Mouse (Mus musculus): ENCODE results near the gene Plet1. TPM values are rescaled to one million over a fixed set of nuclear protein-coding genes. Genes with fewer than 3 reads are reported as not detected.
A peak's percentile ranks its signal among the peaks of the same experiment; 100 is the strongest.

Plet1 gene
- 9.5 and 10.4 TPM in 2 replicates for polyA plus RNA-seq (2015; fragmentation: Nextera tagmentation; extraction: Ambion mirVana)

DNA sequence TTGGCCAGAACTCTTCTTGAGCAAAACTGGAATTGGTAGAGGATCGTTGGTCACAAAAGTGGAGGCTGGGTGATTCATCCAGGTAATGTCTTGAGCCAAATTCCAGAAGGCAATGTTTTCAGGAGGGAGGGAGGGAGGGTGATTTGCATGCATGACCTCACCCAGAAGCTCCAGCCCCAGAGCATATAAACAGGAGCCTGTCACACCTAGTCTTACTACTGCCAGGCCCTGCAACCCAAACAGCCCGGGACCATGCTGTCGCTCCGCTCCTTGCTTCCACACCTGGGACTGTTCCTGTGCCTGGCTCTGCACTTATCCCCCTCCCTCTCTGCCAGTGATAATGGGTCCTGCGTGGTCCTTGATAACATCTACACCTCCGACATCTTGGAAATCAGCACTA, at the start of gene Plet1:
Plet1 (plus strand) TSS at position 215 of the 400 bp plus-strand sequence.
- H3K4me1 ChIP-seq: peaks cover 3% of the 10 kb centered on the region; the same call in 1 of the 2 replicates
- WGBS: 75% methylated on average over 6 of the region's 6 CpGs
- H3K4me2 ChIP-seq: no peak within 1 kb of the TSS
- ATAC-seq (ENCODE audit: insufficient number of reproducible peaks, low FRiP score, low TSS enrichment, low read depth): no peak
- H3K4me3 ChIP-seq: no peak within 1 kb of the TSS
- no peaks in the 10 kb centered on the region for H3K9me3 ChIP-seq
- H3K9ac ChIP-seq: no peak within 1 kb of the TSS
- no peaks in the 10 kb centered on the region for H3K36me3 ChIP-seq
- H3K27me3 ChIP-seq: no peaks in the 10 kb centered on the region
- H3K27ac ChIP-seq: no peak within 1 kb of the TSS

DNA sequence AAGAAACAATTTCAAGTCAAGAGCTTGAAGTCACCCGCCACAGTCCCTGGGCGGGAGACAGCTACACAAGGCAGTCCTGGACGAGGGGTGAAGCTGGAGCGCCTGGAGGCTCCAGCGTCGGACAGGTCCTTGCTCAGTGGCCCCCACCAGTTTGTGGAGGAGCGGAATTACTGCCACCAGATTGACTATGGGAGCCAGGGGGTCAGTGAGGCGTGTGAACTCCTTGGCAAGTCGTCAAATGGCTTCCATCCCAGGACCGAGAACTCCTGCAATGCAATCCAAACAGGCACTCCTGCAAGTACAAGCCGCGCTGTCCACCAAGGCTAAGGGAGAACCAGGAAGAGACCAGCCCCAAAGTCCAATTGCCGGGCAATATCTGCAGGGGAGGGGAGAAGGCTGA, 45.3 kb upstream of the Plet1 start:
- no peak overlapping the region for H3K4me2 ChIP-seq
- H3K27me3 ChIP-seq: 0 out of 2 replicates have a peak, but pooled peaks cover 2% of the 10 kb centered on the region
- H3K27ac ChIP-seq: no peak overlapping the region
- H3K9me3 ChIP-seq: no peaks in the 10 kb centered on the region
- no peak overlapping the region for H3K9ac ChIP-seq
- no peaks in the 10 kb centered on the region for H3K36me3 ChIP-seq
- 58% methylated on average over 13 of the region's 13 CpGs for WGBS
- no peak for ATAC-seq (ENCODE audit: insufficient number of reproducible peaks, low FRiP score, low TSS enrichment, low read depth)
- H3K4me1 ChIP-seq: no peaks in the 10 kb centered on the region
- H3K4me3 ChIP-seq: no peak overlapping the region

- Histone ChIP-seq H3K4me2 (no peak overlapping the region), H3K4me3 (no peak overlapping the region), H3K36me3 (no peaks in the 10 kb centered on the region), H3K27ac (no peak overlapping the region), H3K27me3 (0 out of 2 replicates have a peak, but pooled peaks cover 2% of the 10 kb centered on the region), H3K9ac (no peak overlapping the region), H3K9me3 (no peaks in the 10 kb centered on the region), H3K4me1 (no peaks in the 10 kb centered on the region)
- WGBS: 58% methylated on average over 9 of the region's 9 CpGs
- ATAC-seq (ENCODE audit: insufficient number of reproducible peaks, low FRiP score, low TSS enrichment, low read depth): peak; percentile 46; the same call in 1 of the 2 replicates
Measured at GRCm38 (mm10) chr9:50451456-50452218, 42.7 kb upstream of the Plet1 start.

DNA sequence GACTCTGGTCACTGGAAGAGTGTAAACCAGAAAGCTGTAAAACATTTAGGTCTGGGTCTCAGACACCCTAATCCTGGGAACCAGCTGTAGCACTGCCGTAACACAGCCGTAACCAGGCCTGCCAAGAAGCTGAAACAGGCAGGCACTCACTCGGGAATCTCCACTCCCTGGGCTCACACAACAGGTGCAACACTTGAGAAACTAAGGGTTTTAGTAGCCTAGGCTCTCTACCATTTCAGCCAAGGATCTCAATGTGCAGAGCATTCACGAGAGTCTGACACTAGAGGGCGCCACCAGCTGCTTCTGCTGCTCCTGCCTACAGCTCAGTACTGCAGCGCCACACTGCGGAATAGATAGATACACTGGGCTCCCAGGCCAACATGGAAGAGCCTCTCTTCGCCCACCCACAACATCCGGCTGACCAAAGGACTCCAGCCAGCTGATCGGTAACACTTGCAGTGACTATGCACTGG, 42.0 kb upstream of the Plet1 start:
- no peak overlapping the region for H3K9ac ChIP-seq
- H3K27me3 ChIP-seq: 0 out of 2 replicates have a peak, but pooled peaks cover 2% of the 10 kb centered on the region
- H3K9me3 ChIP-seq: no peaks in the 10 kb centered on the region
- WGBS: 12% methylated on average over 10 of the region's 10 CpGs
- H3K27ac ChIP-seq: no peak overlapping the region
- no peaks in the 10 kb centered on the region for H3K36me3 ChIP-seq
- peak; percentile 61 for ATAC-seq (ENCODE audit: insufficient number of reproducible peaks, low FRiP score, low TSS enrichment, low read depth)
- H3K4me3 ChIP-seq: no peak overlapping the region
- peak overlapping the region; percentile 24 for H3K4me2 ChIP-seq
- no peaks in the 10 kb centered on the region for H3K4me1 ChIP-seq

DNA sequence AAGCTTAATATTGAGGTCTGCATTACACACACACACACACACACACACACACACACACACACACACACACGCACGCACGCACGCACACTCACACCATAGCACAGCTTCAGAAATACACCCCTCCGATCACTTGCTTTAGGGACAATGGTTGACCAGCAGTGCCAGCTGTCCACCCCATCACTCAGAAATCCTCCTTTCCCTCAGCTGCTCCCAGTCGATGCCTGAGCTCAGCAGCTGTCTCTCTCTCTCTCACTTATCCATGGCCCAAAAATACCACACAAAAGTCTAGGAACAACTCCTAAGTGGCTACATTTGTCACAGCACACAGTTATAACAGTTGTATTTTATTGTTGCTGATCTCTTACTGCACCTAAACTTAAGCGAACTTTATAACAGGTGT, 36.7 kb upstream of the Plet1 start:
- no peak for ATAC-seq (ENCODE audit: insufficient number of reproducible peaks, low FRiP score, low TSS enrichment, low read depth)
- WGBS: 78% methylated on average over 7 of the region's 7 CpGs
- no peak overlapping the region for H3K4me2 ChIP-seq
- H3K4me3 ChIP-seq: no peak overlapping the region
- H3K27me3 ChIP-seq: no peaks in the 10 kb centered on the region
- no peaks in the 10 kb centered on the region for H3K9me3 ChIP-seq
- H3K36me3 ChIP-seq: no peaks in the 10 kb centered on the region
- peaks cover 2% of the 10 kb centered on the region; the same call in 1 of the 2 replicates for H3K4me1 ChIP-seq
- no peak overlapping the region for H3K9ac ChIP-seq
- no peak overlapping the region for H3K27ac ChIP-seq

- 57% methylated on average over 2 of the region's 2 CpGs for WGBS
- ATAC-seq (ENCODE audit: insufficient number of reproducible peaks, low FRiP score, low TSS enrichment, low read depth): no peak
Measured at GRCm38 (mm10) chr9:50459537-50459936, 34.8 kb upstream of the Plet1 start.

GRCm38 (mm10) chr9:50462494-50463204, 31.7 kb upstream of the Plet1 start:
- ATAC-seq (ENCODE audit: insufficient number of reproducible peaks, low FRiP score, low TSS enrichment, low read depth): no peak
- H3K4me2 ChIP-seq: peak overlapping the region; percentile 39
- H3K9ac ChIP-seq: no peak overlapping the region
- WGBS: 37% methylated on average over 19 of the region's 19 CpGs
- no peak overlapping the region for H3K27ac ChIP-seq
- H3K36me3 ChIP-seq: no peaks in the 10 kb centered on the region
- no peaks in the 10 kb centered on the region for H3K27me3 ChIP-seq
- H3K4me1 ChIP-seq: peaks cover 4% of the 10 kb centered on the region; the same call in 1 of the 2 replicates
- H3K9me3 ChIP-seq: no peaks in the 10 kb centered on the region
- H3K4me3 ChIP-seq: peak overlapping the region; percentile 22; the same call in 1 of the 2 replicates

More at GRCm38 (mm10) chr9:50459537-50459936, 34.8 kb upstream of the Plet1 start:
- Histone ChIP-seq H3K36me3 (no peaks in the 10 kb centered on the region), H3K4me3 (no peak overlapping the region), H3K9me3 (no peaks in the 10 kb centered on the region), H3K4me1 (peaks cover 4% of the 10 kb centered on the region; the same call in 1 of the 2 replicates), H3K9ac (no peak overlapping the region), H3K27me3 (no peaks in the 10 kb centered on the region), H3K27ac (no peak overlapping the region), H3K4me2 (no peak overlapping the region)

- Histone ChIP-seq H3K9me3 (no peaks in the 10 kb centered on the region), H3K4me3 (peak overlapping the region; percentile 22; the same call in 1 of the 2 replicates), H3K4me1 (peaks cover 4% of the 10 kb centered on the region; the same call in 1 of the 2 replicates), H3K27ac (no peak overlapping the region), H3K27me3 (no peaks in the 10 kb centered on the region), H3K4me2 (no peak overlapping the region), H3K36me3 (no peaks in the 10 kb centered on the region), H3K9ac (no peak overlapping the region)
- WGBS: 44% methylated on average over 4 of the region's 4 CpGs
- no peak for ATAC-seq (ENCODE audit: insufficient number of reproducible peaks, low FRiP score, low TSS enrichment, low read depth)
Measured at GRCm38 (mm10) chr9:50463205-50463508, 31.2 kb upstream of the Plet1 start.

DNA sequence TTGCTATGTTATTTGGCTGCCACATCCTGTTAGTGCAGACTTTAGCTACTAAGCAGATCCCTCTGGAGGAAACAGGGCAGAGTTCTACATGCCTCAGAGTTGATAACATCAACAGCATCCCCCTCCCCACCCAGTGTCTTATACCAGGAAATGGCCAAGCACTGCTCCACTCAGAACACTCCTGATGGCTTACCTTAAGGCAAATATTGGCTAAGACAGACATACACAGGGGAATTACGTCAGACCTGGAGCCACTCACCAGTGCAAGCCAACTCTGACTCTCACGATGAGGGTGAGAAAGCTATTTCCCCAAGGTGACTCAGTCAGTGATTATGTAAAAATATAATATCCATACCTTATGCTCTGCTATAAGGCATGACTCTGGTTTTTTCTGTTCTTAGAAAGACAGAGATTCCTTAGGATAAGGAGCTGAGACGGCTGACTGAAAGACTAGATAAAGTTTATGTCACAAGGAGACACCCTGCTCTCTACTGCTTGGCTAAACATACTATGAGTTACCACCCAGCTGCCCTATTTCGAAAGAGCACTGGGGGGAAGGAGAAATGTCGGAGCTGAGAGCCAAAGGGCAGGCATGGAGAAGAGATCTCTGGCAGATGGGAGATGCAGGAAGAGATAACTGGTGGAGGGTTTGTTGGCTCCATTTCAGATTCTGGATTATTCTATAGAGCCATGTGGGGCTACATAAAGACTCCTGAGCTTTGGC, 23.8 kb upstream of the Plet1 start:
- Histone ChIP-seq H3K27me3 (no peaks in the 10 kb centered on the region), H3K36me3 (no peaks in the 10 kb centered on the region), H3K4me3 (no peak overlapping the region), H3K9me3 (no peaks in the 10 kb centered on the region), H3K4me1 (no peaks in the 10 kb centered on the region), H3K27ac (no peak overlapping the region), H3K9ac (no peak overlapping the region), H3K4me2 (no peak overlapping the region)
- WGBS: 69% methylated on average over 5 of the region's 5 CpGs
- no peak for ATAC-seq (ENCODE audit: insufficient number of reproducible peaks, low FRiP score, low TSS enrichment, low read depth)

DNA sequence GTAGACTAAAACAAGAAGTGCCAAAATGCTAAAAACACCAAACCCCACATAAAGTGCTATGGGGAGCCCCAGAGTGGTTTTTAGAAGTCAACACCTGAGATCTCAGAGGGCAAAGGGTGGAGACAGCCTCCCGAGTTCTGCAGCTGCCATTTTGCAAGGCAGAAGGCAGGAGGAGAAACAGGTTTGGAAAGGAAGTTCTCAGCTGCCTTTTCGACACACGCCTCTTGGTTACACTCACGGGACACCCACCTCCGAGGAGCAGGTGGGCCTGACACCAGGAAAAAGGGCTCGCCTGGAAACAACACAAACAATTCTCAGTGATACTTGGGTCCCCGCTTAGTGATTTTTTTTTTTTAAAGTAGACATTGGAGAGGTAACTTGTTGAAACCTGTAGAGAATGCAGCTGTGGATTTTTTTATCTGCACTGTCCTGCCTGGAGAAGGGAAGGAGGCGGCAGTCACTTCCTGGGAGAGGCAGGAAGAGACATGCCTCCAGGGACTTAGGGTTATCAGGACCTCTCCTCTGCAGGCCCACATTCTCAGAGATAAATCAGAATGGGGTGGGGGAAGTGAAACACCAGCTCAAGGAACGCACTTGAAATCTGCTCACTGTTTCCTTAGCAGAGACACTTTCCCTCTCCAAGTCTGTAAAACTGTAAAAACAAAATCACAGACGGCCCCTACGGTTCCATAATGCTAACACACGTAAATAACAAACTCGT, 23.0 kb upstream of the Plet1 start:
- no peak overlapping the region for H3K4me2 ChIP-seq
- H3K4me1 ChIP-seq: no peaks in the 10 kb centered on the region
- no peak overlapping the region for H3K9ac ChIP-seq
- H3K4me3 ChIP-seq: no peak overlapping the region
- no peaks in the 10 kb centered on the region for H3K9me3 ChIP-seq
- ATAC-seq (ENCODE audit: insufficient number of reproducible peaks, low FRiP score, low TSS enrichment, low read depth): no peak
- WGBS: 45% methylated on average over 13 of the region's 13 CpGs
- no peaks in the 10 kb centered on the region for H3K36me3 ChIP-seq
- H3K27me3 ChIP-seq: no peaks in the 10 kb centered on the region
- peak overlapping the region; percentile 13; the same call in 1 of the 2 replicates for H3K27ac ChIP-seq

DNA sequence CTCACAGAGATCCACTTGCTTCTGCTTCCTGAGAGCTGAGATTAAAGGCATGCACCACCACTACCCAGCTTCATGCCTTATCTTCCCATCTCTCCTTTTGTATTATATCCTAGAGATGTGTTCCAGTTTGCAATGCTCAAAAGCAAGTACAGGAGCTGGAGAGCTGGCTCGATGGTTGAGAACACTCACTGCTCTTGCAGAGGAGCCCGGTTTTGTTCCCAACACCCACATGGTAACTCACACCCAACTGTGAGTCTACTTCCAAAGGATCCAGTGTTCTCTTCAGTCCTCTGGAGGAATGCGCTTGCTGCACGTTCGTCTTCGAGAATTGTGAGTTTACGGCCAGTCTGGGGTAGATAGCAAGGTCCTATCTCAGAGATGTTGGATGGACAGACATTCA, 19.0 kb upstream of the Plet1 start:
- WGBS: 77% methylated on average over 7 of the region's 7 CpGs
- no peak for ATAC-seq (ENCODE audit: insufficient number of reproducible peaks, low FRiP score, low TSS enrichment, low read depth)
- no peak overlapping the region for H3K9ac ChIP-seq
- no peak overlapping the region for H3K4me2 ChIP-seq
- H3K4me1 ChIP-seq: peaks cover 9% of the 10 kb centered on the region; the same call in 1 of the 2 replicates
- H3K27ac ChIP-seq: no peak overlapping the region
- H3K36me3 ChIP-seq: no peaks in the 10 kb centered on the region
- 0 out of 2 replicates have a peak, but pooled peaks cover 4% of the 10 kb centered on the region for H3K27me3 ChIP-seq
- H3K9me3 ChIP-seq: no peaks in the 10 kb centered on the region
- no peak overlapping the region for H3K4me3 ChIP-seq

All from limb, embryonic 15.5 days (tissue).